12 mouse cellular contexts compared by ENCODE assay signal in genomic region chr10:110878641-110879040, GRCm38 (mm10). TPM values are rescaled to one million over a fixed set of nuclear protein-coding genes. Genes with fewer than 3 reads are reported as not detected.
DNase-seq lines count a peak whose midpoint lies in the region; ATAC-seq and TF ChIP-seq lines count a peak whose summit lies in the region.
"Had no signal": no experiment of that assay in that cellular context is flagged by ENCODE, and none has a peak within 500 bp of the region (broad histone marks: within the 10 kb centered on the region; RNA-seq: fewer than 3 reads in every experiment).

No protein-coding gene starts in this region.

- no peak for ATAC-seq in kidney, embryonic 14.5 days (ENCODE audit: low FRiP score, low TSS enrichment)
- ATAC-seq in heart, postnatal 0 days (ENCODE audit: insufficient read depth, low read depth), result no peak
- no peak for ATAC-seq in neural tube, embryonic 15.5 days (ENCODE audit: low FRiP score)
- ATAC-seq in CD4-positive, CD25-positive, alpha-beta regulatory T cell, adult 4 months, result no peak
- ATAC-seq: forebrain, embryonic 14.5 days; intestine, postnatal 0 days had no signal

- H3K4me1 ChIP-seq in kidney, embryonic 14.5 days (ENCODE audit: control insufficient read depth, insufficient read depth, low read length), result peaks cover 22% of the 10 kb centered on the region
- H3K4me1 ChIP-seq in E14TG2a.4 (replicated peaks; ENCODE audit: low read depth, low read length), result peaks cover 51% of the 10 kb centered on the region
- peaks cover 34% of the 10 kb centered on the region for H3K4me1 ChIP-seq in heart, postnatal 0 days (ENCODE audit: control insufficient read depth, insufficient read depth)
- peaks cover 9% of the 10 kb centered on the region for H3K4me1 ChIP-seq in neural tube, embryonic 15.5 days

- no peak for TF ChIP-seq CTCF in E14TG2a.4 (conservative IDR thresholded peaks at IDR 0.05; ENCODE audit: low read length)
- TF ChIP-seq CTCF in heart, postnatal 0 days (IDR thresholded peaks at IDR 0.05; ENCODE audit: low read depth), result no peak

- WGBS in kidney, embryonic 14.5 days, result 27% methylated on average over 5 of the region's 5 CpGs
- 33% methylated on average over 5 of the region's 5 CpGs for WGBS in heart, postnatal 0 days
- WGBS in neural tube, embryonic 15.5 days, result 48% methylated on average over 5 of the region's 5 CpGs

- H3K27ac ChIP-seq in kidney, embryonic 14.5 days (ENCODE audit: low read depth, low read length), result peak overlapping the region; percentile 32; the same call in 1 of the 2 replicates
- H3K27ac ChIP-seq in heart, postnatal 0 days (ENCODE audit: low read depth), result peak overlapping the region; percentile 33
- no peak overlapping the region for H3K27ac ChIP-seq in neural tube, embryonic 15.5 days (replicated peaks)
- H3K27ac ChIP-seq: liver, embryonic 14.5 days; stomach, embryonic 15.5 days had no signal

- no peak overlapping the region for H3K9ac ChIP-seq in kidney, embryonic 14.5 days (ENCODE audit: low read depth, low read length)
- no peak overlapping the region for H3K9ac ChIP-seq in heart, postnatal 0 days (replicated peaks; ENCODE audit: low read depth, low read length)
- H3K9ac ChIP-seq in neural tube, embryonic 15.5 days (replicated peaks), result no peak overlapping the region
- H3K9ac ChIP-seq: liver, embryonic 14.5 days; stomach, embryonic 15.5 days had no signal

- no peak for DNase-seq in kidney, postnatal 10 days
- peak; percentile 25 for DNase-seq in NIH3T3 (ENCODE audit: low read depth)
- DNase-seq in heart, postnatal 0 days (ENCODE audit: low spot score), result no peak
- DNase-seq: adrenal gland, adult 8-10 months had no signal

- no peak overlapping the region for H3K4me3 ChIP-seq in kidney, embryonic 14.5 days (ENCODE audit: low read length)
- peak overlapping the region; percentile 42 for H3K4me3 ChIP-seq in E14TG2a.4 (replicated peaks; ENCODE audit: low read length)
- no peak overlapping the region for H3K4me3 ChIP-seq in heart, postnatal 0 days (ENCODE audit: low read depth, low read length)
- H3K4me3 ChIP-seq in neural tube, embryonic 15.5 days (replicated peaks), result no peak overlapping the region
- H3K4me3 ChIP-seq: stomach, embryonic 15.5 days had no signal

- no peak for TF ChIP-seq EP300 in heart, postnatal 0 days (IDR thresholded peaks at IDR 0.05; ENCODE audit: low read depth)

- H3K4me2 ChIP-seq in kidney, embryonic 14.5 days (replicated peaks; ENCODE audit: low read depth, low read length), result no peak overlapping the region
- no peak overlapping the region for H3K4me2 ChIP-seq in heart, postnatal 0 days (ENCODE audit: low read depth, low read length)
- no peak overlapping the region for H3K4me2 ChIP-seq in neural tube, embryonic 15.5 days
- H3K4me2 ChIP-seq: stomach, embryonic 15.5 days had no signal

- H3K9me3 ChIP-seq in kidney, embryonic 14.5 days (ENCODE audit: control insufficient read depth, low read length), result no peaks in the 10 kb centered on the region
- no peaks in the 10 kb centered on the region for H3K9me3 ChIP-seq in E14TG2a.4 (ENCODE audit: low read length)
- no peaks in the 10 kb centered on the region for H3K9me3 ChIP-seq in heart, postnatal 0 days (replicated peaks; ENCODE audit: control insufficient read depth, low read length)
- H3K9me3 ChIP-seq in neural tube, embryonic 15.5 days (replicated peaks), result no peaks in the 10 kb centered on the region
- H3K9me3 ChIP-seq: stomach, embryonic 15.5 days had no signal

- no peaks in the 10 kb centered on the region for H3K36me3 ChIP-seq in kidney, embryonic 14.5 days (ENCODE audit: control insufficient read depth, insufficient read depth, low read length)
- no peaks in the 10 kb centered on the region for H3K36me3 ChIP-seq in E14TG2a.4 (ENCODE audit: insufficient read depth, low read length)
- no peaks in the 10 kb centered on the region for H3K36me3 ChIP-seq in heart, postnatal 0 days (replicated peaks; ENCODE audit: control insufficient read depth, insufficient read depth, low read length)
- no peaks in the 10 kb centered on the region for H3K36me3 ChIP-seq in neural tube, embryonic 15.5 days
- H3K36me3 ChIP-seq: stomach, embryonic 15.5 days had no signal

- H3K27me3 ChIP-seq in kidney, embryonic 14.5 days (ENCODE audit: control insufficient read depth, insufficient read depth, low read length), result no peaks in the 10 kb centered on the region
- no peaks in the 10 kb centered on the region for H3K27me3 ChIP-seq in E14TG2a.4 (ENCODE audit: insufficient read depth, low read length)
- no peaks in the 10 kb centered on the region for H3K27me3 ChIP-seq in heart, postnatal 0 days (ENCODE audit: control insufficient read depth, insufficient read depth, low read length)
- no peaks in the 10 kb centered on the region for H3K27me3 ChIP-seq in neural tube, embryonic 15.5 days (replicated peaks)
- H3K27me3 ChIP-seq: stomach, embryonic 15.5 days had no signal

RNA-seq across cellular contexts. Expression of gene Csrp2, which starts 40.9 kb away (rescaled TPM):
- polyA plus RNA-seq in kidney, embryonic 14.5 days (2014; fragmentation: Nextera tagmentation; extraction: Ambion mirVana), result 157 and 158 TPM in 2 replicates
- 193 and 293 TPM in 2 replicates for total RNA-seq in heart, postnatal 0 days (2014; rRNA removed; ENCODE audit: low replicate concordance)
- polyA plus RNA-seq in heart, postnatal 0 days (2015; fragmentation: Nextera tagmentation; extraction: Ambion mirVana), result 375 and 389 TPM in 2 replicates
- 146 and 165 TPM in 2 replicates for polyA plus RNA-seq in neural tube, embryonic 15.5 days (2015; fragmentation: Nextera tagmentation; extraction: Ambion mirVana)
- polyA plus RNA-seq in CD4-positive, CD25-positive, alpha-beta regulatory T cell, adult 4 months (2017; shearing (Covaris generic)), result 1 to 10 TPM; 3.1 to 7.4 TPM

Comparison
In these comparisons a context has a peak if more than half of its experiments do, and no peak if none do; other contexts are left out.
1. RNA of gene Csrp2, which starts 40.9 kb away (polyA plus RNA-seq): 375 to 389 TPM in heart, postnatal 0 days, 157 to 158 TPM in kidney, embryonic 14.5 days and 146 to 165 TPM in neural tube, embryonic 15.5 days; 3.1 to 7.4 TPM in CD4-positive, CD25-positive, alpha-beta regulatory T cell, adult 4 months; every median in the first group is over 10 times any median in the second.